Mouse (Mus musculus) left cerebral cortex, adult 8-10 months (tissue): Measurements from ENCODE around the gene 6430548M08Rik. TPM values are rescaled to one million over a fixed set of nuclear protein-coding genes. Genes with fewer than 3 reads are reported as not detected.

ENCODE experiments used
- DNase-seq, 2 experiments: peaks; one replicate each; pipeline ENCODE4 v3.0.0; 2022; ENCODE audit warnings: low spot score in 2 of 2
- total RNA-seq, 4 experiments: library from RNA; stranded (reverse); gene quantifications; 2 replicates each; pipeline ENCODE4 v1.2.4; 2022

Gene 6430548M08Rik
- total RNA-seq, 4 experiments from 2014 or later = 219 to 271 (median 241) TPM

GRCm38 (mm10) chr8:120213939-120214338 is 100.0 kb downstream of the 6430548M08Rik start:
- peak in 1 of 2 experiments; percentile 34 for DNase-seq

Other genes starting within 250 kb of the 6430548M08Rik start
- gene Usp10, start 203.8 kb upstream of the 6430548M08Rik start, total RNA-seq = 10 to 100 TPM; 79.8 to 83.3 (median 82.0) TPM
- gene Gm20388, start 203.3 kb upstream of the 6430548M08Rik start, total RNA-seq = 10 to 100 TPM; 10.4 to 20.8 (median 16.4) TPM
- gene Crispld2, start 121.7 kb upstream of the 6430548M08Rik start, total RNA-seq = 1 to 10 TPM; 2.3 to 2.9 (median 2.5) TPM
- 10 to 100 TPM; 26.3 to 44.6 (median 34.0) TPM for gene Zdhhc7, start 12.7 kb upstream of the 6430548M08Rik start, total RNA-seq
- gene Fam92b, start 63.3 kb downstream of the 6430548M08Rik start, total RNA-seq = 1 to 10 TPM in 2 of 4 experiments, under 1 TPM in 2; 0.48 to 1.9 (median 0.86) TPM
- gene Gse1, start 114.3 kb downstream of the 6430548M08Rik start, total RNA-seq = 10 to 100 TPM; 71.5 to 78.0 (median 73.1) TPM